Mouse (Mus musculus): ENCODE data around the gene Apeh.

DNA sequence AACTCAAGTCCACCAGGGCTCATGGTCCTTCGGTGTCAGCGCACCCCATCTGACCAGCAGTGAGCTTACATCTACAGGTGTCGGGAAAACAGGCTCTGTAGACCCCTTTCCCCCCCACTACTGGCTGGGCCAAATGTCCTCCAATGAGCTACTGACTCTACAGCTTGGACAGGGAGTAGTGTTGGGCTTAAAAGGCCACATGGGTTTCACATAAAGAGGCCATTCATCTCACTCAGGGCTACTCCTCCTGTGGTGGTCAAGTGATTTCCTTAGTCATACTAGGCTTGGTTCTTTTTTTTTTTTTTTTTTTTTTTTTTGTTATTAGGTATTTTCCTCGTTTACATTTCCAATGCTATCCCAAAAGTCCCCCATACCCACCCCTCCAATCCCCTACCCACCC lies 29.5 kb upstream of the Apeh start:
- TF ChIP-seq POLR2A (IDR thresholded peaks at IDR 0.05; ENCODE audit: control insufficient read depth, low read depth, low read length), result no peak
- TF ChIP-seq CTCF (IDR thresholded peaks at IDR 0.05; ENCODE audit: control insufficient read depth, insufficient read depth, insufficient replicate concordance, low read depth, low read length), result no peak

Measured in testis, adult 2 months (tissue).